Mouse (Mus musculus) forebrain, embryonic 15.5 days (tissue): Measurements from ENCODE around the gene Piwil4. TPM values are rescaled to one million over a fixed set of nuclear protein-coding genes. Genes with fewer than 3 reads are reported as not detected.
A peak's percentile ranks its signal among the peaks of the same experiment; 100 is the strongest.
"Not testable (repeated sequence)": the region's sequence is repeated elsewhere in the genome, so short reads cannot be mapped to it uniquely, and the experiment has no call there.

Experiments
- ATAC-seq: fragments of 200-750 bp; cut with Nextera tagmentation; replicated peaks from 2 replicates; pipeline ENCODE4 v1.8.0; 2017; ENCODE audit warnings: mild to moderate bottlenecking, moderate TSS enrichment, moderate library complexity
- H3K27ac ChIP-seq: fragments of 300-500 bp; sonication (generic); replicated peaks from 2 replicates; pipeline ENCODE4 v1.5.1; 2015; ENCODE audit warnings: mild to moderate bottlenecking, inconsistent platforms
- H3K27me3 ChIP-seq: fragments of 300-500 bp; sonication (generic); 2 replicates; pipeline ENCODE4 v1.6.1; 2015; ENCODE audit warnings: inconsistent platforms
- H3K36me3 ChIP-seq: fragments of 300-500 bp; sonication (generic); 2 replicates; pipeline ENCODE4 v1.6.1; 2015; ENCODE audit warnings: mild to moderate bottlenecking, inconsistent platforms
- H3K4me1 ChIP-seq: fragments of 300-500 bp; sonication (generic); 2 replicates; pipeline ENCODE4 v1.6.1; 2015; ENCODE audit warnings: inconsistent platforms
- H3K4me2 ChIP-seq: fragments of 300-500 bp; sonication (generic); replicated peaks from 2 replicates; pipeline ENCODE4 v1.6.1; 2015; ENCODE audit warnings: mild to moderate bottlenecking, inconsistent platforms
- H3K4me3 ChIP-seq: fragments of 300-500 bp; sonication (generic); 2 replicates; pipeline ENCODE4 v1.5.1; 2015; ENCODE audit warnings: mild to moderate bottlenecking, inconsistent platforms
- H3K9ac ChIP-seq: fragments of 300-500 bp; sonication (generic); replicated peaks from 2 replicates; pipeline ENCODE4 v1.6.1; 2015; ENCODE audit warnings: mild to moderate bottlenecking, inconsistent platforms
- H3K9me3 ChIP-seq: fragments of 300-500 bp; sonication (generic); 2 replicates; pipeline ENCODE4 v1.6.1; 2016; ENCODE audit warnings: inconsistent platforms
- WGBS: fragments of 180-500 bp; shearing (Covaris S2); methylation state at CpG from one replicate; pipeline ENCODE4 v1.1.7; 2015; ENCODE audit warnings: mixed read lengths; 5-methylcytosine and 5-hydroxymethylcytosine counted together
- polyA plus RNA-seq: library from polyadenylated mRNA; unstranded; fragments of >200 nt; fragmentation: Nextera tagmentation; extraction: Ambion mirVana; gene quantifications from 2 replicates; pipeline ENCODE4 v1.2.1, GENCODE M21; 2015

Gene Piwil4
- polyA plus RNA-seq, 1 experiment from 2014 or later = 0.18 TPM

- Histone ChIP-seq H3K9ac (no peak overlapping the region), H3K36me3 (no peaks in the 10 kb centered on the region), H3K27me3 (no peaks in the 10 kb centered on the region), H3K27ac (no peak overlapping the region), H3K4me2 (no peak overlapping the region), H3K4me1 (no peaks in the 10 kb centered on the region), H3K9me3 (no peaks in the 10 kb centered on the region), H3K4me3 (no peak overlapping the region)
- no peak for ATAC-seq
- WGBS = 76% methylated on average over 5 of the region's 5 CpGs
Observed at GRCm38 (mm10) chr9:14721610-14722009, 18.9 kb downstream of the Piwil4 start.

DNA sequence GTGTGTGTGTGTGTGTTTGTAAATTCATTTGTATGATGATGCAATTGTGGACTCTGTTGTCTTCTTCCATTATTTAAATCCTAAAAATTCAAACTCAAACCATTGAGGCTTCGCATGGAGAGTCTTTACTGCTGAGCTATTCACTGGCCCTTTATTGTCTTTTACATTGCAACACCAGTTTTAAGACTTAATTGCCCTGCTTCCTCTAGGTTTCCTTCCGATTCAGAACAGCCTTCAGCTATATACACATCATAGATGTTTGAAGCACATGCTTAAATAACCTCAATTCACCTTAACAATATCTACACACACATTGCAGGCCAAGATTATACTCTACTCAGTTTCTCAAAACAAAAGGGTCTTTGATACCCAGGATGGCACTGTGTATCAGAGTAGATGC is 20.1 kb downstream of the Piwil4 start:
- Histone ChIP-seq H3K9ac (no peak overlapping the region), H3K27ac (no peak overlapping the region), H3K4me3 (no peak overlapping the region), H3K4me2 (no peak overlapping the region), H3K36me3 (no peaks in the 10 kb centered on the region), H3K27me3 (no peaks in the 10 kb centered on the region), H3K9me3 (no peaks in the 10 kb centered on the region), H3K4me1 (no peaks in the 10 kb centered on the region)
- 19% methylated on average over 2 of the region's 2 CpGs for WGBS
- ATAC-seq = no peak

- Histone ChIP-seq H3K36me3 (no peaks in the 10 kb centered on the region), H3K4me3 (no peak overlapping the region), H3K27me3 (no peaks in the 10 kb centered on the region), H3K27ac (no peak overlapping the region), H3K9me3 (no peaks in the 10 kb centered on the region), H3K4me1 (no peaks in the 10 kb centered on the region), H3K9ac (no peak overlapping the region), H3K4me2 (no peak overlapping the region)
- no peak for ATAC-seq
Observed at GRCm38 (mm10) chr9:14718332-14718691, 22.2 kb downstream of the Piwil4 start.

- Histone ChIP-seq H3K9ac (no peak overlapping the region), H3K27me3 (no peaks in the 10 kb centered on the region), H3K4me2 (no peak overlapping the region), H3K36me3 (no peaks in the 10 kb centered on the region), H3K4me1 (no peaks in the 10 kb centered on the region), H3K4me3 (no peak overlapping the region), H3K27ac (no peak overlapping the region), H3K9me3 (no peaks in the 10 kb centered on the region)
- no peak for ATAC-seq
- 50% methylated on average over 14 of the region's 14 CpGs for whole genome bisulfite sequencing
Observed at GRCm38 (mm10) chr9:14717689-14718331, 22.7 kb downstream of the Piwil4 start.

DNA sequence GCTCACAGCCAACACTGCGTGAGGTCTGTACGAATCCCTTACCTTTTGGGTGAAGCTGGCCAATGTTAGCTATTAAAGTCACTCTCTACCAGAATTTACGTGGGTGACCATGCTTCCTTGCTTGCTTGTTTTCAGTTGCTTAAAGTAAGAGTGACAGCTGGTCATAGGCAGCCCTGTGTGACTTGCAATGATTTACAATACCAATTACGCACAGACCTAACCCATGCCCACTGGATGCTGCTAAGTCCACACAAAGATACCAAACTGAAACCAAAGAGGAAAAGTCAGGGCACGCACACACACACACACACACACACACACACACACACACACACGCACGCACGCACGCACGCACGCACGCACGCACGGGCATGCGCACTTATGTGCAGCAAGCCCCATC is 25.3 kb downstream of the Piwil4 start:
- H3K36me3 ChIP-seq = no peaks in the 10 kb centered on the region
- no peak overlapping the region for H3K4me2 ChIP-seq
- H3K9ac ChIP-seq = no peak overlapping the region
- no peak for ATAC-seq
- no peaks in the 10 kb centered on the region for H3K27me3 ChIP-seq
- H3K4me1 ChIP-seq = no peaks in the 10 kb centered on the region
- no peaks in the 10 kb centered on the region for H3K9me3 ChIP-seq
- H3K27ac ChIP-seq = no peak overlapping the region
- no peak overlapping the region for H3K4me3 ChIP-seq
- 86% methylated on average over 15 of the region's 15 CpGs for WGBS

- Histone ChIP-seq H3K4me1 (no peaks in the 10 kb centered on the region), H3K9me3 (no peaks in the 10 kb centered on the region), H3K27me3 (no peaks in the 10 kb centered on the region), H3K9ac (no peak overlapping the region), H3K36me3 (no peaks in the 10 kb centered on the region), H3K27ac (no peak overlapping the region), H3K4me3 (no peak overlapping the region), H3K4me2 (no peak overlapping the region)
- ATAC-seq = no peak
- WGBS = 93% methylated on average over 3 of the region's 3 CpGs
Observed at GRCm38 (mm10) chr9:14710910-14711309, 29.6 kb downstream of the Piwil4 start.

DNA sequence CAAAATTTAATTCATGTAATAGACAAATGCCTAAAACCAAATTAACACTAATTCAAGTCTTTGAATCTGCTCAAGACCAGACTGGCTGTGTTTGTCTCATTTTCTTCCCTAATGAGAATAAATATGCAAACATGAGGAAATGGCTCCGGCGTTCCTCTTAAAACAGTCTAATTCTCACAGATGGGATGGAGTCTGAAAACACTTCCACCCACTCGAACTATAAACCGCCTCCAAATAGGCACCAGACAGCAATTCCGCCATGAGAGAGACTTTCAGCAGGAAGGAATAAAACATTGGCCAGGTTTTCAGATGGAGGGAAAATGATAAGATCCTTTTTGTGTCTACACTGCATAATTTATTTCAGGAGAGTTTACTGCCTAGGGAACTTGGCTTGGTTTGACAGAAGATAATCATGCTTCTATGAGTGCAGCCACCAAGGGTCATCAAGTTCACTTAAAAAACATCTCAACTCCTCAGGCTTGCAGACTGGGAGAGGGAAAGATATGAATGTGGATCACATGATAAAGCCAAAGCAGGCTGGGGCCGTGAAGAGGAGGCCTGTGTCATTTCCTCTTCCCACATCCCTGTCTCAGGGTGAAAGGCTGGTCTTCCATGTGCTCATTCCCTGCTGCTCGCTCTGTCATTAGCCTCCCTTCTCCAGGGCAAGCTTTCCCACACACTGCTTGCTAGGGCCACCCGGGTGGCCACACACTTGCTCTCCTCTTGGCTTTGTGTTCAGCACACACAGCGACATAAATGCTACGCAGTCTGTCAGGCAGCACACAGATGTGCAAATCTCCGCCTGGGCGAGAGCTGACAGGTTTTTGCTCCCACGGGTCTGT is 35.0 kb downstream of the Piwil4 start:
- WGBS = 62% methylated on average over 13 of the region's 13 CpGs
- no peaks in the 10 kb centered on the region for H3K4me1 ChIP-seq
- ATAC-seq = no peak
- H3K4me2 ChIP-seq = no peak overlapping the region
- H3K27ac ChIP-seq = no peak overlapping the region
- no peaks in the 10 kb centered on the region for H3K36me3 ChIP-seq
- no peak overlapping the region for H3K9ac ChIP-seq
- no peaks in the 10 kb centered on the region for H3K27me3 ChIP-seq
- H3K9me3 ChIP-seq = no peaks in the 10 kb centered on the region
- no peak overlapping the region for H3K4me3 ChIP-seq

- WGBS = 89% methylated on average over 1 of the region's 1 CpGs
- not testable (repeated sequence) for H3K4me1 ChIP-seq
Observed at GRCm38 (mm10) chr9:14700795-14701194, 39.7 kb downstream of the Piwil4 start.

GRCm38 (mm10) chr9:14699288-14699640 is 41.3 kb downstream of the Piwil4 start:
- Histone ChIP-seq H3K9me3 (no peaks in the 10 kb centered on the region), H3K27ac (no peak overlapping the region), H3K4me1 (no peaks in the 10 kb centered on the region), H3K36me3 (no peaks in the 10 kb centered on the region), H3K9ac (no peak overlapping the region), H3K4me3 (no peak overlapping the region), H3K27me3 (no peaks in the 10 kb centered on the region), H3K4me2 (no peak overlapping the region)
- no peak; the same call in 1 of the 2 replicates for ATAC-seq
- whole genome bisulfite sequencing = 45% methylated on average over 7 of the region's 7 CpGs

More at GRCm38 (mm10) chr9:14700795-14701194, 39.7 kb downstream of the Piwil4 start:
- H3K27me3 ChIP-seq, H3K4me3 ChIP-seq, H3K9ac ChIP-seq, H3K4me2 ChIP-seq, ATAC-seq, H3K36me3 ChIP-seq, H3K9me3 ChIP-seq, H3K27ac ChIP-seq: not testable (repeated sequence)

DNA sequence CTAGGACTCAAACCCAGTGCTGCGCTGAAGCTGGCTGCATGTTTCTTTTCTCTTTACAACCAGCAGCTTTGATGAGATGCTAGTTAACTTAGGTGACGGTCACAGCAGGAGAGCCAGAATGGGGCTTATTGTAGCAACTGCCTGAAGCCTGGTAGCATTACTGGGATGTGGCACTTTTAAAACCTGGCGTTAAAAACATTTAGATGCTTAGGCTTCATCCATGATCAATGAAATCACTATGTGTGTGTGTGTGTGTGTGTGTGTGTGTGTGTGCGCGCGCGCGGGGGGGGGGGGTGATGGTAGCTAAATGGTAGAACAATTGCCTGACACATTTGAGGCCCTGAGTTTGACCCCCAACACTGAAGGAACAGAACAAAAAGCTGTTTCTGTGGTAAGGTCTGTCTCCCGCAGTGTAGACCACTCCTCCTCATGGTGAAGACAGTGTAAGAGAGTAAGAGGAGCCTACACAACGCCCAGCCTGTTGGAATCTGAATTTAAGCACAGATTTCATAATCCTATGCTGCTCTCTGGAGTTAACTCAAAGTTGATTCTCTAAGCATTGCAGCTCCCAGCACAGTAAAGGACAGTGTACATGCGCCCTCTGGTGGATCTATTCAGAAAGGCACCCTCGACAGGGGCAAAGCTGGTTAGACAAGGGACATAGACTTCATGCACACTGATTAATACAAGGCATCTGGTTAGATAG is 41.8 kb downstream of the Piwil4 start:
- no peaks in the 10 kb centered on the region for H3K4me1 ChIP-seq
- H3K9ac ChIP-seq = no peak overlapping the region
- no peak overlapping the region for H3K27ac ChIP-seq
- H3K4me2 ChIP-seq = no peak overlapping the region
- H3K4me3 ChIP-seq = no peak overlapping the region
- WGBS = 49% methylated on average over 10 of the region's 12 CpGs
- H3K36me3 ChIP-seq = no peaks in the 10 kb centered on the region
- peak; percentile 97 for ATAC-seq
- H3K9me3 ChIP-seq = no peaks in the 10 kb centered on the region
- no peaks in the 10 kb centered on the region for H3K27me3 ChIP-seq

DNA sequence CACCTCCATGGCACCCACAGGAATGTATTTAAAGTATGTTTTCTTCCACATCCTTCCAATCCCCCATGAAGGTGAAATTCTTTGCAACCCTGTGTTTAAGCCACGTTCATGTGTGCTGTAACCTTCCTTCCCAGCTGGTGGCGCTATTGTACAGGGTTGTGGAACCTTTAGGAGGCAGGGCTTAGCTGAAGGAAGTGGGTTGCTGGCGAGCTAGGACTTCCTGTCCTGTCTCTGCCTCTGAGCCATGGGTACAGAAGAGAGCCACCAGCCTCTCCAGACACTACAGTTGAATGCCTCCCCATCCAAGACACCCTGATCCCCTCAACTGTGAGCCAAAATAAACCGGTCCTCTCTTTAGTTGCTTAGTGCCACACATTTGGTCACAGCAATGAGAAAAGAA is 42.6 kb downstream of the Piwil4 start:
- Histone ChIP-seq H3K4me1 (no peaks in the 10 kb centered on the region), H3K36me3 (no peaks in the 10 kb centered on the region), H3K27me3 (no peaks in the 10 kb centered on the region), H3K9me3 (no peaks in the 10 kb centered on the region), H3K4me2 (no peak overlapping the region), H3K27ac (no peak overlapping the region), H3K9ac (no peak overlapping the region), H3K4me3 (no peak overlapping the region)
- WGBS = 56% methylated on average over 4 of the region's 4 CpGs
- ATAC-seq = no peak

DNA sequence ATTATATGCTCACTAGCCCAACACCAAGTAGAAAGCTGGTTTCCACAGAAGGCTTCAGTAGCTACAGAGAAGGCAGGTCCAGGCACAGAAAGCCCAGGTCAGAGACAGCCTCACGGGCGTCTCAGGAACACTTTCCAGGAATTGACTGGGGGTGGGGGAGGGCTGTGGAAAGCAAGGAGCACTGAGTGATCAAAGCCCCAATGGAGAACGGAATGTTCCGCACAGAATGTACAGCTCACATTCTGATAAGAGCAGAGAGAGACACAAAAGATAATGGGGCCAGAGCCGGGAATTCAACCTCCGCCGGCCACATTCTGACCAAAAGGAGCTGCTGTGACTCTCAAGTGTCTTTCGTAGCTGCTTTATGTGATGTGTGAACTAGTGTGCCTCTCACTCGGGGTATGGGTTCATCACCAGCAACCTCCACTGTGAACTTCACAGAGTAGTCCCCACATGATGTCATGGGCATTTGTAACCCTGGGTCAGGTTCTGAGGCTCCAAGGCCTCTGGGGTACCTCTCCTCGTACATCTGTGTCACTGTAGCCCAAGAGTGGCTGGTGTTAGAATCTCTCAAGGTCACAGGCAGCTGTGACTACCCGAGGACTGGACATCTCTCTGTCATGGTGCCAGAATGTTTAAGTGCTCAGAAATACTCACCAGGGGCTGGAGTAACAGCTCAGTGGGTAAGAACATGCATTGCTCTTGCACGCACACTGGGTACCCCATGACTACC is 51.0 kb downstream of the Piwil4 start:
- Histone ChIP-seq H3K4me1 (no peaks in the 10 kb centered on the region), H3K36me3 (no peaks in the 10 kb centered on the region), H3K4me2 (no peak overlapping the region), H3K9me3 (no peaks in the 10 kb centered on the region), H3K27ac (no peak overlapping the region), H3K4me3 (no peak overlapping the region), H3K27me3 (no peaks in the 10 kb centered on the region), H3K9ac (no peak overlapping the region)
- no peak for ATAC-seq
- WGBS = 77% methylated on average over 12 of the region's 12 CpGs
